Mouse (Mus musculus): ENCODE results near the gene Bbs4. TPM values are rescaled to one million over a fixed set of nuclear protein-coding genes. Genes with fewer than 3 reads are reported as not detected.

The Bbs4 gene
- total and polyA plus RNA-seq, 3 experiments: 2.6 to 4.5 (median 4.0) TPM

- H3K4me1 ChIP-seq (ENCODE audit: control insufficient read depth in 1 of 2, insufficient read depth in 2 of 2): no peaks in the 10 kb centered on the region
These were observed 23.3 kb downstream of the Bbs4 start for GRCm38 (mm10) chr9:59330055-59330454.

GRCm38 (mm10) chr9:59324351-59324750, 29.0 kb downstream of the Bbs4 start:
- in situ Hi-C loops (cut with MboI; ENCODE audit: low pct_ligation_motif_present, low pct_unique_long_range_greater_than_20kb, low sequenced_read_pairs): no loop called here

More at GRCm38 (mm10) chr9:59330055-59330454, 23.3 kb downstream of the Bbs4 start:
- in situ Hi-C loops (cut with MboI; ENCODE audit: low pct_ligation_motif_present, low pct_unique_long_range_greater_than_20kb, low sequenced_read_pairs): no loop called here
- no peak overlapping the region for H3K4me3 ChIP-seq (replicated peaks in 1 of 3; ENCODE audit: low read depth in 2 of 3, low read length in 2 of 3, poor library complexity in 1 of 3)
- no peak overlapping the region for H3K27ac ChIP-seq (ENCODE audit: insufficient read depth, low read depth)
- no peaks in the 10 kb centered on the region for H3K27me3 ChIP-seq (replicated peaks)
- dilution Hi-C loops (cut with MboI; ENCODE audit: extremely low pct_ligation_motif_present, extremely low pct_unique_long_range_greater_than_20kb, low sequenced_read_pairs): no loop called here
- no peaks in the 10 kb centered on the region for H3K79me2 ChIP-seq (replicated peaks; ENCODE audit: control insufficient read depth, extremely low read depth, insufficient read depth, poor library complexity, severe bottlenecking)
- DNase-seq (ENCODE audit: extremely low read depth): no peak
- H3K36me3 ChIP-seq (replicated peaks in 1 of 2; ENCODE audit: control insufficient read depth in 1 of 2, insufficient read depth in 1 of 2, low read length in 1 of 2): peaks cover 12 to 39% of the 10 kb centered on the region in 2 experiments
- H3K4me2 ChIP-seq (ENCODE audit: insufficient read depth, low read depth, poor library complexity, severe bottlenecking): no peak overlapping the region
- H3K9me3 ChIP-seq (replicated peaks; ENCODE audit: low read length): no peaks in the 10 kb centered on the region
- no peak overlapping the region for H3K9ac ChIP-seq (ENCODE audit: insufficient read depth, low read depth)
- TF ChIP-seq JUND (conservative IDR thresholded peaks at IDR 0.05; ENCODE audit: low read depth, low read length) (no peak), HCFC1 (IDR thresholded peaks at IDR 0.05; ENCODE audit: low read depth, low read length) (no peak), RAD21 (IDR thresholded peaks at IDR 0.05; ENCODE audit: low read depth, low read length) (no peak), POLR2A (IDR thresholded peaks at IDR 0.05; ENCODE audit: low read depth, low read length) (no peak), CHD2 (IDR thresholded peaks at IDR 0.05; ENCODE audit: low read length) (no peak), BHLHE40 (IDR thresholded peaks at IDR 0.05; ENCODE audit: low read depth, low read length) (no peak), MAZ (IDR thresholded peaks at IDR 0.05; ENCODE audit: low read depth, low read length) (no peak), JUN (IDR thresholded peaks at IDR 0.05; ENCODE audit: insufficient read depth, low read depth, low read length) (no peak), ZNF384 (IDR thresholded peaks at IDR 0.05; ENCODE audit: low read depth, low read length) (no peak), USF2 (conservative IDR thresholded peaks at IDR 0.05; ENCODE audit: low read depth, low read length) (no peak), SMC3 (IDR thresholded peaks at IDR 0.05; ENCODE audit: low read depth, low read length) (no peak), MEF2A (IDR thresholded peaks at IDR 0.05; ENCODE audit: borderline replicate concordance, low read depth, low read length) (no peak), MXI1 (IDR thresholded peaks at IDR 0.05; ENCODE audit: low read depth, low read length) (no peak), ZMIZ1 (IDR thresholded peaks at IDR 0.05; ENCODE audit: low read depth, low read length) (no peak), MYC (IDR thresholded peaks at IDR 0.05; ENCODE audit: low read depth, low read length) (no peak)

More at GRCm38 (mm10) chr9:59324351-59324750, 29.0 kb downstream of the Bbs4 start:
- H3K27me3 ChIP-seq (replicated peaks): no peaks in the 10 kb centered on the region
- no peak overlapping the region for H3K9ac ChIP-seq (ENCODE audit: insufficient read depth, low read depth)
- no peak overlapping the region for H3K4me3 ChIP-seq (replicated peaks in 1 of 3; ENCODE audit: low read depth in 2 of 3, low read length in 2 of 3, poor library complexity in 1 of 3)
- no peaks in the 10 kb centered on the region for H3K79me2 ChIP-seq (replicated peaks; ENCODE audit: control insufficient read depth, extremely low read depth, insufficient read depth, poor library complexity, severe bottlenecking)
- H3K27ac ChIP-seq (ENCODE audit: insufficient read depth, low read depth): no peak overlapping the region
- H3K4me1 ChIP-seq (ENCODE audit: control insufficient read depth in 1 of 2, insufficient read depth in 2 of 2): no peaks in the 10 kb centered on the region
- dilution Hi-C loops (cut with MboI; ENCODE audit: extremely low pct_ligation_motif_present, extremely low pct_unique_long_range_greater_than_20kb, low sequenced_read_pairs): no loop called here
- H3K36me3 ChIP-seq (replicated peaks in 1 of 2; ENCODE audit: control insufficient read depth in 1 of 2, insufficient read depth in 1 of 2, low read length in 1 of 2): peaks cover 24 to 65% of the 10 kb centered on the region in 2 experiments
- H3K4me2 ChIP-seq (ENCODE audit: insufficient read depth, low read depth, poor library complexity, severe bottlenecking): no peak overlapping the region
- DNase-seq (ENCODE audit: extremely low read depth): no peak
- H3K9me3 ChIP-seq (replicated peaks; ENCODE audit: low read length): no peaks in the 10 kb centered on the region
- TF ChIP-seq MYC (IDR thresholded peaks at IDR 0.05; ENCODE audit: low read depth, low read length) (no peak), CTCF (conservative IDR thresholded peaks at IDR 0.05 in 1 of 2, IDR thresholded peaks at IDR 0.05 in 1 of 2; ENCODE audit: low read depth in 2 of 2, low read length in 2 of 2) (no peak), ZC3H11A (IDR thresholded peaks at IDR 0.05; ENCODE audit: low read depth, low read length) (no peak), USF1 (IDR thresholded peaks at IDR 0.05; ENCODE audit: low read depth, low read length) (no peak), HCFC1 (IDR thresholded peaks at IDR 0.05; ENCODE audit: low read depth, low read length) (no peak), RCOR1 (conservative IDR thresholded peaks at IDR 0.05; ENCODE audit: low read depth, low read length) (no peak), MAX (IDR thresholded peaks at IDR 0.05; ENCODE audit: low read length) (no peak), ZKSCAN1 (IDR thresholded peaks at IDR 0.05; ENCODE audit: borderline replicate concordance, low read depth, low read length) (no peak), USF2 (conservative IDR thresholded peaks at IDR 0.05; ENCODE audit: low read depth, low read length) (no peak), PAX5 (IDR thresholded peaks at IDR 0.05; ENCODE audit: low read length) (no peak), TCF12 (IDR thresholded peaks at IDR 0.05; ENCODE audit: low read depth, low read length) (no peak)

All from CH12.LX (cell line).